Mouse (Mus musculus) bone marrow, adult 2 months (tissue): ENCODE measurements at regions not wholly inside any gene's neighbourhood (a gene's known extent, or its start where the extent isn't known, plus 50 kb on each side); places are given as distances from the start of the nearest gene placed in this dataset.

Experiments
- CTCF ChIP-seq: fragments of 200-500 bp; IDR thresholded peaks from 2 replicates; pipeline ENCODE4 v1.5.1; 2011; ENCODE audit warnings: low read length, control low read depth; ENCODE audit not compliant: control insufficient read depth, insufficient read depth
- POLR2A ChIP-seq: fragments of 200-500 bp; IDR thresholded peaks from 2 replicates; pipeline ENCODE4 v1.6.1; 2011; ENCODE audit warnings: low read depth, mild to moderate bottlenecking, control low read depth, low read length, borderline replicate concordance; ENCODE audit not compliant: control insufficient read depth

DNA sequence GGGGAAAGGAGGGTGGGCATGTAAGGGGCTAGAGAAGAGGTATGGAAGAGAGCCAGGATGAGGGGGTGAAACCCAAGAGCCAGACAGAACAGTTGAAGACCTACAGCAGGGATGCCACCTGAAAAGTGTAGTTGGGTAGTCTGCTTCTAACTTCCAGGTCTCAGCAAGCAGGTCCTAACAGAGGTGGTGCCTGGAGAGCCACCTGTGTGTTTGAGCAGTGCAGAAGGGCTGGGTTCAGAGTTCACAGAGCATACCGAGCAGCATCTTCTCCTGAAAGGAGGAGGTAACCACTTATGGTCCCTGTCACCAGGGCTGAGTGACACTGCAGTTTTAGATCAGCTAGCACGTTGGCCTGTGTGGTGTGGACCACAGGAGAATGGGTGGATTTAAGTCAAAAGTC is 605.3 kb downstream of the Pard3 start:
- TF ChIP-seq POLR2A = no peak
- no peak for TF ChIP-seq CTCF
